Mouse (Mus musculus) hindbrain, embryonic 16.5 days (tissue): ENCODE data around the gene Rnf31. TPM values are rescaled to one million over a fixed set of nuclear protein-coding genes. Genes with fewer than 3 reads are reported as not detected.
A peak's percentile ranks its signal among the peaks of the same experiment; 100 is the strongest.

Source experiments
- ATAC-seq: fragments of 200-750 bp; cut with Nextera tagmentation; 2 replicates; pipeline ENCODE4 v1.8.0; 2017; ENCODE audit warnings: moderate TSS enrichment, moderate library complexity
- H3K27ac ChIP-seq: fragments of 300-500 bp; sonication (generic); 2 replicates; pipeline ENCODE4 v1.5.1; 2014; ENCODE audit warnings: low read depth, mild to moderate bottlenecking, control low read depth, low read length, moderate library complexity
- H3K27me3 ChIP-seq: fragments of 300-500 bp; sonication (generic); replicated peaks from 2 replicates; pipeline ENCODE4 v1.6.1; 2014; ENCODE audit warnings: low read length; ENCODE audit not compliant: control insufficient read depth, insufficient read depth
- H3K36me3 ChIP-seq: fragments of 300-500 bp; sonication (generic); 2 replicates; pipeline ENCODE4 v1.6.1; 2014; ENCODE audit warnings: mild to moderate bottlenecking, low read length, moderate library complexity, mixed read lengths; ENCODE audit not compliant: control insufficient read depth, insufficient read depth
- H3K4me1 ChIP-seq: fragments of 300-500 bp; sonication (generic); 2 replicates; pipeline ENCODE4 v1.6.1; 2014; ENCODE audit warnings: low read depth, low read length; ENCODE audit not compliant: control insufficient read depth, insufficient read depth
- H3K4me2 ChIP-seq: fragments of 300-500 bp; sonication (generic); 2 replicates; pipeline ENCODE4 v1.6.1; 2014; ENCODE audit warnings: mild to moderate bottlenecking, low read length, control low read depth, moderate library complexity
- H3K4me3 ChIP-seq: fragments of 300-500 bp; sonication (generic); 2 replicates; pipeline ENCODE4 v1.5.1; 2014; ENCODE audit warnings: mild to moderate bottlenecking, low read length, control low read depth, moderate library complexity
- H3K9ac ChIP-seq: fragments of 300-500 bp; sonication (generic); 2 replicates; pipeline ENCODE4 v1.6.1; 2014; ENCODE audit warnings: low read depth, mild to moderate bottlenecking, control low read depth, low read length, moderate library complexity
- H3K9me3 ChIP-seq: fragments of 300-500 bp; sonication (generic); 2 replicates; pipeline ENCODE4 v1.6.1; 2014; ENCODE audit warnings: mild to moderate bottlenecking, low read length, moderate library complexity; ENCODE audit not compliant: control insufficient read depth
- WGBS: fragments of 180-500 bp; shearing (Covaris S2); extraction: QIAGEN DNeasy Blood & Tissue Kit; methylation state at CpG from one replicate; pipeline ENCODE4 v1.1.7; 2014; 5-methylcytosine and 5-hydroxymethylcytosine counted together
- polyA plus RNA-seq: library from polyadenylated mRNA; unstranded; fragments of >200 nt; fragmentation: Nextera tagmentation; extraction: Ambion mirVana; gene quantifications from 2 replicates; pipeline ENCODE4 v1.2.1, GENCODE M21; 2015

Rnf31 gene
- polyA plus RNA-seq, 1 experiment from 2014 or later = 18.2 TPM

- peak within 1 kb of the TSS; percentile 77 for H3K4me2 ChIP-seq
- peak within 1 kb of the TSS; percentile 74 for H3K27ac ChIP-seq
- ATAC-seq = peak; percentile 91
- 1% methylated on average over 29 of the region's 33 CpGs for WGBS
- H3K4me1 ChIP-seq = peaks cover 11% of the 10 kb centered on the region
- H3K27me3 ChIP-seq = no peaks in the 10 kb centered on the region
- H3K4me3 ChIP-seq = peak within 1 kb of the TSS; percentile 61
- no peaks in the 10 kb centered on the region for H3K9me3 ChIP-seq
- H3K9ac ChIP-seq = peak within 1 kb of the TSS; percentile 75
- H3K36me3 ChIP-seq = peaks cover 43% of the 10 kb centered on the region
Observed at GRCm38 (mm10) chr14:55635523-55636007, 44.1 kb downstream of the Rnf31 start, which contains the start of gene Ipo4. Gene Ipo4, minus strand, starts transcription at chr14:55635957.

- no peak for ATAC-seq
- Histone ChIP-seq H3K9me3 (no peaks in the 10 kb centered on the region), H3K4me1 (peaks cover 18% of the 10 kb centered on the region), H3K9ac (no peak within 1 kb of the TSS), H3K27ac (no peak within 1 kb of the TSS), H3K36me3 (peaks cover 27% of the 10 kb centered on the region), H3K4me3 (no peak within 1 kb of the TSS), H3K27me3 (no peaks in the 10 kb centered on the region), H3K4me2 (no peak within 1 kb of the TSS)
- WGBS = 96% methylated on average over 9 of the region's 9 CpGs
Observed at GRCm38 (mm10) chr14:55637795-55638194, 46.3 kb downstream of the Rnf31 start, which contains the start of gene Gm49378. Gene Gm49378, minus strand, starts transcription at chr14:55637895.

GRCm38 (mm10) chr14:55640816-55641215, 49.3 kb downstream of the Rnf31 start:
- H3K4me1 ChIP-seq = peaks cover 23% of the 10 kb centered on the region
- no peaks in the 10 kb centered on the region for H3K27me3 ChIP-seq
- H3K4me2 ChIP-seq = no peak overlapping the region
- H3K27ac ChIP-seq = no peak overlapping the region
- no peak overlapping the region for H3K4me3 ChIP-seq
- no peak for ATAC-seq
- peaks cover 17% of the 10 kb centered on the region for H3K36me3 ChIP-seq
- H3K9me3 ChIP-seq = no peaks in the 10 kb centered on the region
- 97% methylated on average over 14 of the region's 14 CpGs for WGBS
- H3K9ac ChIP-seq = no peak overlapping the region

- H3K27me3 ChIP-seq = no peaks in the 10 kb centered on the region
- WGBS = 95% methylated on average over 13 of the region's 13 CpGs
- peaks cover 19% of the 10 kb centered on the region for H3K4me1 ChIP-seq
- H3K36me3 ChIP-seq = peaks cover 17% of the 10 kb centered on the region
- ATAC-seq = no peak
- H3K4me2 ChIP-seq = no peak overlapping the region
- no peaks in the 10 kb centered on the region for H3K9me3 ChIP-seq
- H3K27ac ChIP-seq = no peak overlapping the region
- H3K9ac ChIP-seq = no peak overlapping the region
- H3K4me3 ChIP-seq = no peak overlapping the region
Observed at GRCm38 (mm10) chr14:55641291-55641690, 49.8 kb downstream of the Rnf31 start.

GRCm38 (mm10) chr14:55642679-55643059, 51.2 kb downstream of the Rnf31 start:
- 21% methylated on average over 8 of the region's 8 CpGs for WGBS
- Histone ChIP-seq H3K4me1 (peaks cover 18% of the 10 kb centered on the region), H3K4me2 (peak overlapping the region; percentile 87), H3K27ac (peak overlapping the region; percentile 96), H3K9me3 (no peaks in the 10 kb centered on the region), H3K4me3 (peak overlapping the region; percentile 84), H3K27me3 (no peaks in the 10 kb centered on the region), H3K36me3 (peaks cover 16% of the 10 kb centered on the region), H3K9ac (peak overlapping the region; percentile 85)
- ATAC-seq = peak; percentile 24; the same call in 1 of the 2 replicates

GRCm38 (mm10) chr14:55643060-55643907, 51.8 kb downstream of the Rnf31 start, which contains the start of gene Tm9sf1:
Gene Tm9sf1, minus strand, starts transcription at chr14:55643806.
- Histone ChIP-seq H3K9me3 (no peaks in the 10 kb centered on the region), H3K4me2 (peak within 1 kb of the TSS; percentile 87), H3K9ac (peak within 1 kb of the TSS; percentile 85), H3K27ac (peak within 1 kb of the TSS; percentile 96), H3K36me3 (peaks cover 10% of the 10 kb centered on the region), H3K4me1 (peaks cover 18% of the 10 kb centered on the region), H3K4me3 (peak within 1 kb of the TSS; percentile 84), H3K27me3 (no peaks in the 10 kb centered on the region)
- under 1% methylated on average over 84 of the region's 89 CpGs for WGBS
- ATAC-seq = peak; percentile 92

- Histone ChIP-seq H3K36me3 (peaks cover 8% of the 10 kb centered on the region), H3K27ac (no peak overlapping the region), H3K4me1 (peaks cover 18% of the 10 kb centered on the region), H3K9me3 (no peaks in the 10 kb centered on the region), H3K9ac (peak overlapping the region; percentile 85), H3K4me2 (peak overlapping the region; percentile 87), H3K27me3 (no peaks in the 10 kb centered on the region), H3K4me3 (peak overlapping the region; percentile 84)
- WGBS = 28% methylated on average over 17 of the region's 17 CpGs
- no peak for ATAC-seq
Observed at GRCm38 (mm10) chr14:55644261-55644888, 52.9 kb downstream of the Rnf31 start.

GRCm38 (mm10) chr14:55649884-55650283, 58.4 kb downstream of the Rnf31 start, which contains the start of gene Tssk4:
Gene Tssk4, plus strand, starts transcription at chr14:55650184.
- WGBS = 94% methylated on average over 2 of the region's 2 CpGs
- ATAC-seq = no peak
- no peak within 1 kb of the TSS for H3K4me2 ChIP-seq
- H3K27ac ChIP-seq = no peak within 1 kb of the TSS
- H3K36me3 ChIP-seq = no peaks in the 10 kb centered on the region
- H3K4me1 ChIP-seq = peaks cover 2% of the 10 kb centered on the region
- no peaks in the 10 kb centered on the region for H3K27me3 ChIP-seq
- H3K4me3 ChIP-seq = no peak within 1 kb of the TSS
- no peaks in the 10 kb centered on the region for H3K9me3 ChIP-seq
- H3K9ac ChIP-seq = no peak within 1 kb of the TSS

GRCm38 (mm10) chr14:55651528-55651927, 60.0 kb downstream of the Rnf31 start:
- Histone ChIP-seq H3K36me3 (no peaks in the 10 kb centered on the region), H3K4me3 (no peak overlapping the region), H3K4me1 (no peaks in the 10 kb centered on the region), H3K9ac (no peak overlapping the region), H3K4me2 (no peak overlapping the region), H3K9me3 (no peaks in the 10 kb centered on the region), H3K27ac (no peak overlapping the region), H3K27me3 (no peaks in the 10 kb centered on the region)
- WGBS = 88% methylated on average over 7 of the region's 7 CpGs
- ATAC-seq = no peak
